Mouse (Mus musculus) spleen, adult 2 months (tissue): Measurements from ENCODE around the gene Ap3b1. TPM values are rescaled to one million over a fixed set of nuclear protein-coding genes. Genes with fewer than 3 reads are reported as not detected.

Experiments
- DNase-seq, 2 experiments: peaks; one replicate each; pipeline versions ENCODE4 v3.0.0 to v3.0.0-alpha.2; 2012 to 2021; ENCODE audit warnings: low spot score in 2 of 2, low read depth in 1 of 2
- H3K27ac ChIP-seq: fragments of 200-500 bp; 2 replicates; pipeline ENCODE4 v1.5.1; 2012; ENCODE audit warnings: low read length, inconsistent platforms; ENCODE audit not compliant: insufficient read depth
- H3K27me3 ChIP-seq: fragments of 200-500 bp; 2 replicates; pipeline ENCODE4 v1.6.1; 2012; ENCODE audit warnings: mild to moderate bottlenecking, moderate library complexity, low read length, inconsistent platforms; ENCODE audit not compliant: control insufficient read depth, insufficient read depth
- H3K36me3 ChIP-seq: fragments of 200-500 bp; 2 replicates; pipeline ENCODE4 v1.6.1; 2012; ENCODE audit warnings: mild to moderate bottlenecking, low read length, inconsistent platforms; ENCODE audit not compliant: control insufficient read depth, insufficient read depth
- H3K4me1 ChIP-seq: fragments of 200-500 bp; 2 replicates; pipeline ENCODE4 v1.6.1; 2011; ENCODE audit warnings: inconsistent platforms; ENCODE audit not compliant: control insufficient read depth, insufficient read depth, insufficient read length
- H3K4me3 ChIP-seq: fragments of 200-500 bp; 2 replicates; pipeline ENCODE4 v1.5.1; 2011; ENCODE audit warnings: mild to moderate bottlenecking, inconsistent platforms; ENCODE audit not compliant: insufficient read depth, insufficient read length; ENCODE audit errors: extremely low read depth
- CTCF ChIP-seq: fragments of 200-500 bp; IDR thresholded peaks from 2 replicates; pipeline ENCODE4 v1.5.1; 2011; ENCODE audit warnings: mild to moderate bottlenecking, inconsistent platforms; ENCODE audit not compliant: insufficient read depth, insufficient read length, insufficient replicate concordance; ENCODE audit errors: extremely low read depth
- POLR2A ChIP-seq: fragments of 200-500 bp; IDR thresholded peaks from 2 replicates; pipeline ENCODE4 v1.6.1; 2011; ENCODE audit warnings: low read depth, low read length, inconsistent platforms
- WGBS: fragments of 180-500 bp; shearing (Covaris S2); methylation state at CpG from one replicate; pipeline ENCODE4 v1.1.7; 2018; 5-methylcytosine and 5-hydroxymethylcytosine counted together
- polyA plus RNA-seq: library from polyadenylated mRNA; depleted of rRNA; stranded (reverse); fragments of >200 nt; gene quantifications from 2 replicates; pipeline ENCODE4 v1.2.3, GENCODE M21; 2012

Ap3b1 gene
- polyA plus RNA-seq, 1 experiment, result 20.7 TPM

DNA sequence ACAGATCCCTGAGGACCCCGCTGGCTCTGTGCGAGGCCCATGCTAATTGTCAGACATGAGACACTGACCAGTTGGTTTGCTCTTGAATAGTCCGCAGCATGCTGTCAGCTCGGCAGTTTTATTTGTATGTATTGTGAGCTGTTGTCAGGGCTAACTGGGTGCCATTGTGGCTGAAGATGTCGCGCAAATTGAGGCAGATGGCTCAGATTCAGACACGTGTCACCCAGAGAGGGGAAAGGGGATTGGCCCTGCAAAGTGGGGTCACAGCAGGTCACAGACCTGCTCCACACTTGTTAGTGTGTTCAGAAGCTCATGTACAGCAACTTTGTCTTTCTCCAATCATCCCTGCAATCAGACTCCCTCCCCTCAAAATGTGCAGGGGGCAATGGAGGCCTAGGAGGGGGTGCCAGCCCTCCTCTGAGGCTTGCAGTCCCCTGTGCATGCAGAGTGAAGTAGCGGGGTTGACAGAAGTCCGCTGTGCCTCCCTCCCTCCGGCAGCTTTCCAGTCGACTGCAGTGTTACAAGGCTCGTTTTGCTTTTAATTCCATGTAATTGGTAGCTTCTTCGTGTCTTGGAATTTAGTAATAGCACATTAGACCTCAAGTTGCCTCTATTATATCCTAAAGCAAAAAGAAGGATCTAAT, 205.7 kb downstream of the Ap3b1 start:
- no peak overlapping the region for H3K27ac ChIP-seq
- H3K4me3 ChIP-seq, result no peak overlapping the region
- no peaks in the 10 kb centered on the region for H3K27me3 ChIP-seq
- peaks cover 4% of the 10 kb centered on the region; the same call in 1 of the 2 replicates for H3K36me3 ChIP-seq
- H3K4me1 ChIP-seq, result no peaks in the 10 kb centered on the region
- TF ChIP-seq CTCF (no peak), POLR2A (no peak)
- WGBS, result 95% methylated on average over 13 of the region's 13 CpGs
- DNase-seq, result no peak

- TF ChIP-seq POLR2A (no peak), CTCF (no peak)
- 97% methylated on average over 14 of the region's 14 CpGs for WGBS
These were observed 206.4 kb downstream of the Ap3b1 start for GRCm38 (mm10) chr13:94565176-94565575.

GRCm38 (mm10) chr13:94565616-94566015, 206.9 kb downstream of the Ap3b1 start:
- no peaks in the 10 kb centered on the region for H3K4me1 ChIP-seq
- no peak overlapping the region for H3K27ac ChIP-seq
- no peak for TF ChIP-seq CTCF
- TF ChIP-seq POLR2A, result no peak
- WGBS, result 92% methylated on average over 9 of the region's 9 CpGs
- H3K4me3 ChIP-seq, result no peak overlapping the region
- no peaks in the 10 kb centered on the region for H3K27me3 ChIP-seq
- peaks cover 6% of the 10 kb centered on the region; the same call in 1 of the 2 replicates for H3K36me3 ChIP-seq
- no peak for DNase-seq

More at GRCm38 (mm10) chr13:94565176-94565575, 206.4 kb downstream of the Ap3b1 start:
- H3K27ac ChIP-seq, result no peak overlapping the region
- H3K27me3 ChIP-seq, result no peaks in the 10 kb centered on the region
- peaks cover 6% of the 10 kb centered on the region; the same call in 1 of the 2 replicates for H3K36me3 ChIP-seq
- H3K4me3 ChIP-seq, result no peak overlapping the region
- no peak for DNase-seq
- H3K4me1 ChIP-seq, result no peaks in the 10 kb centered on the region

DNA sequence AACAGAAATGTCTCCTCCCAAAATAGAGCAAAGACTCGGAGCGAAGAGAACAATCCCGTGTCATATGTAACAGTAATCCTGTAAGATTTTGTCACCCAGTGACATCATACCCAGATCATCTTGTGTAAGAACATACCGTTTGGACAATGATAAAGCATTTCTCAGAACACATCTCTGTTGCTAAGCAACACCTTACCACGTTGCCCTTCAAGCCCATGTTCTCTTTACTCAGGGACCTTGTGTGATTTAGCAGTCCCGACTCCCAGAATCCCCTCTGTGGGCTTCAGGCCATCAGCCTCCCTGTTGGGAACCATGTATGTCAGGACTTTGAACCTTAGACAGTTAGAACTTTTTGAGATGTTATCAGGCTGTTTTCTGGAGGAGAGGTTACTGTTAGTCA, 209.0 kb downstream of the Ap3b1 start:
- no peak overlapping the region for H3K4me3 ChIP-seq
- no peaks in the 10 kb centered on the region for H3K4me1 ChIP-seq
- 77% methylated on average over 6 of the region's 6 CpGs for WGBS
- no peaks in the 10 kb centered on the region for H3K27me3 ChIP-seq
- TF ChIP-seq CTCF, result no peak
- TF ChIP-seq POLR2A, result no peak
- DNase-seq, result no peak
- H3K27ac ChIP-seq, result no peak overlapping the region
- H3K36me3 ChIP-seq, result peaks cover 6% of the 10 kb centered on the region; the same call in 1 of the 2 replicates

GRCm38 (mm10) chr13:94571001-94571400, 212.2 kb downstream of the Ap3b1 start:
- H3K4me3 ChIP-seq, result no peak overlapping the region
- TF ChIP-seq CTCF (no peak), POLR2A (no peak)
- H3K27ac ChIP-seq, result no peak overlapping the region
- no peaks in the 10 kb centered on the region for H3K27me3 ChIP-seq
- no peak for DNase-seq
- peaks cover 2% of the 10 kb centered on the region; the same call in 1 of the 2 replicates for H3K36me3 ChIP-seq
- no peaks in the 10 kb centered on the region for H3K4me1 ChIP-seq
- WGBS, result 90% methylated on average over 10 of the region's 10 CpGs

DNA sequence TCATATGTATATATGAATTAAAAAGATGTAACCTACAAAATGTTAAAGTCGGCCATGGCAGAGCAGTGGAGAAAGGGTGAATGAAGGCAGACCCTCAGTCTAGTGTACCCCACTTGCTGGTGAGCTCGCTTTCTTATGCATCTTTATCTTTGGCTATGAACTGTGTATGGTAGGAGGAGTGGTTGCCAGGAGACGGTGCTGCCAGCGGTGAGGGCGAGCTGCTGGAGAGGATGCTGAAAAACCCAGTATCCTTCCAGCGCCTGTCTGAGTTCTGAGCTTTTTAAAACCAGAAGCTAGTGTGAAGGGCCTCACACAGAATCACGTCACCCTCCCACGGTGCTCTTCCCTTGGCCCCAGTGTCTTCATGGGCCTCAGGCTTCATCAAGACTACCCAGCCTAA, 214.6 kb downstream of the Ap3b1 start:
- H3K36me3 ChIP-seq, result peaks cover 2% of the 10 kb centered on the region; the same call in 1 of the 2 replicates
- H3K27ac ChIP-seq, result no peak overlapping the region
- WGBS, result 91% methylated on average over 8 of the region's 8 CpGs
- no peak for DNase-seq
- no peak overlapping the region for H3K4me3 ChIP-seq
- H3K4me1 ChIP-seq, result no peaks in the 10 kb centered on the region
- TF ChIP-seq CTCF (no peak), POLR2A (no peak)
- H3K27me3 ChIP-seq, result no peaks in the 10 kb centered on the region

- no peak for TF ChIP-seq POLR2A
- no peak for TF ChIP-seq CTCF
- no peak overlapping the region for H3K4me3 ChIP-seq
- no peaks in the 10 kb centered on the region for H3K4me1 ChIP-seq
- H3K27me3 ChIP-seq, result no peaks in the 10 kb centered on the region
- no peak overlapping the region for H3K27ac ChIP-seq
- WGBS, result 97% methylated on average over 7 of the region's 7 CpGs
- peaks cover 2% of the 10 kb centered on the region; the same call in 1 of the 2 replicates for H3K36me3 ChIP-seq
- no peak for DNase-seq
These were observed 215.1 kb downstream of the Ap3b1 start for GRCm38 (mm10) chr13:94573833-94574232.
